Mouse (Mus musculus) myocyte (in vitro differentiated cells): ENCODE data around the gene Tmem202.

Experiments
- MAX ChIP-seq: IDR thresholded peaks from one replicate; pipeline ENCODE4 v1.6.1; 2011; ENCODE audit warnings: low read depth, mild to moderate bottlenecking, control low read depth
- MYOG ChIP-seq, 3 experiments: IDR thresholded peaks; one replicate each; pipeline ENCODE4 v1.6.1; 2011; ENCODE audit warnings: control low read depth in 2 of 3, low read depth in 2 of 3, mild to moderate bottlenecking in 2 of 3; ENCODE audit not compliant: insufficient read length in 2 of 3, control insufficient read depth in 1 of 3, insufficient read depth in 1 of 3
- POLR2A ChIP-seq: IDR thresholded peaks from one replicate; pipeline ENCODE4 v1.6.1; 2011; ENCODE audit warnings: low read depth, mild to moderate bottlenecking, control low read depth, moderate library complexity; ENCODE audit not compliant: insufficient read length
- POLR2AphosphoS2 ChIP-seq: IDR thresholded peaks from one replicate; pipeline ENCODE4 v1.6.1; 2011; ENCODE audit warnings: low read depth, control low read depth; ENCODE audit not compliant: insufficient read length

- no peak for TF ChIP-seq POLR2AphosphoS2
- TF ChIP-seq MAX, result no peak
- no peak for TF ChIP-seq POLR2A
- TF ChIP-seq MYOG (IDR thresholded peaks at IDR 0.05; ENCODE audit: control insufficient read depth in 1 of 3, insufficient read depth in 1 of 3, insufficient read length in 2 of 3, low read depth in 2 of 3), result no peak
Measured at GRCm38 (mm10) chr9:59484760-59485159, 54.9 kb downstream of the Tmem202 start.
